Mouse (Mus musculus): ENCODE data around the gene Ift81.

Ift81 gene

GRCm38 (mm10) chr5:122547810-122548209 is 66.5 kb downstream of the Ift81 start:
- no peak for DNase-seq (ENCODE audit: low spot score)

- DNase-seq (ENCODE audit: low spot score): peak; percentile 65
These were observed 67.0 kb downstream of the Ift81 start for GRCm38 (mm10) chr5:122547251-122547714.

GRCm38 (mm10) chr5:122543392-122543791 is 70.9 kb downstream of the Ift81 start:
- no peak for DNase-seq (ENCODE audit: low spot score)

DNA sequence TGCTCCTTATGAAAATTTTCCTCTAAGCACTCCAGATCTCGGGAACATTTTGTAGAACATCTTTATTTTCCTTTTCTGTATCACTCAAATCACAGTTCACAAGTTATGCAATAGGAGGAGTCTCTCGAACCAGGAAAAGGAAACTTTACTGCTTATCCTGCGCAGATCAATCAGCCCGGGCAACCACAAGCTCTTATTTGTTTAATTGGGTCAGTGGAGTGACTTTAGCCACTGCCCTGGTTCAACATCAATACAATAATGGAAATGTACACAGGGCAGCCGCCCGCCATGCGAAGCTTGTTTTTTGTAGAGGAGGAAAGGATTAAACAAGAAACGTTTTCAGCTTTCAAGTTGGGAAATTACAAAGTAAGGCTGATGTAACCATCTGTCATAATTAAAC is 72.4 kb downstream of the Ift81 start:
- peak; percentile 51 for DNase-seq (ENCODE audit: low spot score)

GRCm38 (mm10) chr5:122538077-122538476 is 76.2 kb downstream of the Ift81 start:
- DNase-seq (ENCODE audit: low spot score): no peak

DNA sequence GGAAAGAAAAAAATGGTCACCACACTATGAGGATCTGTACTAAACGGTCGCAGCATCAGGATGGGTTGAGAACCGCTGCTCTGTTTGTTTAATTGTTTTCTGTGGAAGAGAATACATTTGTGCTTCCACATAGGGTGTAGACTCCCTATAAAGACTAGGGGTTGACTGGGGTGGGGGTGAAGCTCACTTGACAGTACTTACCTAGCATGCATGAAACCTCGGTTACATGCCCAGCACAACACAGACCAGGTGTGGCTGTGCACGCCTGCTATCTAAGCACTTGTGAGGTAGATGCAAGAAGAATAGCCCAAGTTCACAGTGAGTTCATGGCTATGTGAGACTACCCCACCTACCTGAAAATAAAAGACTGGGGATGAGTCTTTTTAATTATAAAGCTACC is 76.7 kb downstream of the Ift81 start:
- DNase-seq (ENCODE audit: low spot score): no peak

DNA sequence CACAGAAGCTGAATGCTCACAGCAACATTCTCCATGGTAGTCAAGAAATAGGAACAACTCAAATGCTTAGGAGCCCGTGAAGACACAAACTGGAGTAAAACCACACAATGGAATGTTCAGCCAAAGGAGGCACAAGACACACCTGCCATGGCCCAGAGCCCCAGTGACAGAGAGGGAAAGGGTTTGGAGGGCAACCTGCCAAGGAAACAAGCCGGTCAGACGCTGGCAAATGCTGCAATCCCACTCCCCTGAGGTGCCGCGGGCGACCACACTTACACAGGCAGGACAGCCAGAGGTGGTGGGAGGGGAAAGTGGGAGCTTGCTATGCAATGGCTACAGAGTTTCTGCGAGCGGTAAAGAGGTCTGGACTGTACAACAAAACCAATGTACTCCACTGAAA is 80.4 kb downstream of the Ift81 start:
- no peak for DNase-seq (ENCODE audit: low spot score)

DNA sequence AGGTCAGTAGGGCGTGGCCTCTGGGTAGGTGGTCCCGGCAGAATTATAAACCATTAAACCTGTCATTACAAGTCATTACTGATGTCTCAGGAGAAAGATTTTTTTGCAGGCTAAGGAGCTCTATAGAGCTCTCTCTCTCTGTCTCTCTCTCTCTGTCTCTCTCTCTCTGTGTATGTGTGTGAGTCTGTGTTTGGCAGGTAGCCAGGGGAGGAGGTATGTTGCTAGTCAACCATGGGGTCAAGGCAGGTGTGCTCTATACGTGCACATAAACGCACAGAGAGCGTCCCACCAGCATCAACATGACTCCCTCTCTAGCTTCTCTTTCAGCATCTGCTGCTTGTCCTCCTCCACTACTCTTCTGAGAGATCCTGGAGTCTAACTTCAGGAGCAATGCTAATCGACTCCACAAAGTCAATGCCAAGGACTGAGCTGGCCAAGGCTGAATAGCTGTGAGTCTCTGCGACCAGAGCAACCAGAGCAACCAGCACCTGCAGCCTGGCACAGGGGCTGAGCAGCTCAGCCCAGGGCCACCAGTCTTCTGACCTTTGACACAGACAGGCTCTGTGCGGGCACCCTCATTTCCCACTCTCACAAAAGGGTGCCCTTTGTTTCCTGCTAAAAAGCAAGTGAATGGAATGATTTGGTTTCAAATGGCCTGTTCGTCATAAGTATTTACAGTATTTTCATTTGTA is 84.3 kb downstream of the Ift81 start:
- DNase-seq (ENCODE audit: low spot score): no peak

DNA sequence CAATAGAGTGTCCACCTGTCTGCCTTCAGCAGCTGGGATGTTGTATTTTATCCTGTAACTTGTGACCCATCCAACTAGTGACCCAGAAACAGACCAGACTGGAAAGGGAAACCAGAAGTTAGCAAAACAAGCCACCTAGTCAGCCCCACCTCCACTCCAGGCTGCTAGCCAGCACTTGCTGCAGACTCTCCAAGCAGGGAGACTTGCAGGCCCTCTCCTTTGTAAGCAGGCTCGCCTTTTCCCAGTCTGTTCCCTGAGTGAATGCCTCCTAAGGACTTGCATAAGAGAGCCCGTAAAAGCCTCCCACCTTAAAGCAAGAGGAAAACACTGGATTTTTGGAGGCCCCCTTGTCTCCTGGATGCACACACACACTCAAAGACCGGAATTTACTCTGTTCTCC is 85.0 kb downstream of the Ift81 start:
- peak; percentile 83 for DNase-seq (ENCODE audit: low spot score)

- DNase-seq (ENCODE audit: low spot score): no peak
These were observed 85.7 kb downstream of the Ift81 start for GRCm38 (mm10) chr5:122528591-122528990.

DNA sequence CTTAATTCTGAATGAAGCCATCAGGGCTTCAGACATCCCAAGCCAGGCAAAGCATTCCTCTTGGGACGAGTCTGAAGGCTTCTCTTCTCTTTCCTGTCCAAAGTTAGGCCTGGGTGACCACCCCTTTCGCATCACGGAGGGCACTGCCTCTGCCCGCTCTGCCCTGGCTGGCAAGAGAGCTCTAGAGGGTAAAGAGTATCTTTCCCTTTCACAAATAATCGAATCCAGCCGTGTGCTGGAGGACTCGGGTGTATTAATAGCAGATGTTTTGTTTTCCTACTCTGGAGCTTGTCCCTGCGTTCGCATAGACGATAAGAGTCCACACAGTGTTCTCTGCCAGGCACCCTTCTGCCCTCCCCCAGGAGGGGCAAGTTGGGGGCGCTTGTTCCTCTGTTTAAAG is 86.6 kb downstream of the Ift81 start:
- no peak for DNase-seq (ENCODE audit: low spot score)

DNA sequence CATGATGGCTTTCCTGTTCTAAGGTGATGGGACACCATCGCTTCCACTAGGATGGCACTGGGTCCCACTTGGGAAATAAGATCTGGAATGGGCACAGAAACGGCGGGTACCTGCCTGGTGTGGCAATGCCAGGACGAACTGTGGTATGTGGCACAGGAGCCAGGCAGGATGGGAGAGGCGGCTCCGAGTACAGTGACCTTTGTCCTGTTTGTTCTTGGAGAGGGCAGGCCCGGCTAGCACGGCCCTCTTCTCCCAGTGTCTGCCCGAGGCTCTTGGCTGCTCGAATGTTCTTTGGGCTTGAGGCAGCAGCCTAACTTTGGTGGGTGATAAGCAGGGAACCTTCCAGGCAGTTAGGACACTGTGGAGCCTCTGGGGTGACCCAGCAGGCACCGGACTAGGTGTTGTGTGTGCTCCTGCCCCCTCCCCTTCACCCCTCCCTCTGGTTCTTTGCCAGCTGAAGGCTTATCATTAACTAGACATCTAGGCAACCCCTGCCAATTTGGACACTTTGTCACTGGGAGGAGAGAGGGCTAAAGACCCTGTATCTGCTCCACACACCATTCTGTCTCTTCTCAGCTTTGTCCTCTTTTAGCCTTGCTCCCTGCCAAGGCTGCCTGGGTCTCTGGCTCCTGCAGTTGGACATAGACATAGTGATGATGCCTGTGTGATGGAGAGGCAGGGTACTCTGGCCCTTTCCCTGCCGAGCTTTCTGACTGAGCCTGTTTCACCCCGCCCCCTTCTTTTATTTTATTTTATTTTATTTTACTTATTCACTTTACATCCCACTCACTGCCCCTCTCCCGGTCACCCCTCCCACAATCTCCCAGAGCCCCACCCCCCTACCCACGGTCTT is 87.2 kb downstream of the Ift81 start:
- peak; percentile 65 for DNase-seq (ENCODE audit: low spot score)

DNA sequence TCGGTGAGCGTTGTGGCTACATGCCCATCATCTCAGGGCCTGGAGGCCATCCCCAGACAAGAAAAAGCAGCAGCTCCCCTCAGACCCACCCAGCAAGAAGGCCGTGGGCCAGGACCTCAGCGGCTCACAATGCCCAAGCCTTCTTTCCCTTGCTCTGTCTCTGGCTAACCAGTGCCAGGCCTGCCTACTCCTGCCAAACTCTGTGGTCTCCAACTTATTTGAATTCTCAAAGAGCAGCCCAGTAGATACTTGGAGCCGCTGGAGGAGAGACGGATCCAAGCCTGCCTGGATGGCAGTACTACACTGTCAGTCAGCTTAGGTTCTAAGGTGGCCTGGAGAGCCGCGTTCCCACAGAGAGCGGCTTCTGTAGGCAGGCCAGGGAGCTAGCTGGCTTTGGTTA is 87.9 kb downstream of the Ift81 start:
- no peak for DNase-seq (ENCODE audit: low spot score)

GRCm38 (mm10) chr5:122525238-122525931 is 88.9 kb downstream of the Ift81 start:
- no peak for DNase-seq (ENCODE audit: low spot score)

DNA sequence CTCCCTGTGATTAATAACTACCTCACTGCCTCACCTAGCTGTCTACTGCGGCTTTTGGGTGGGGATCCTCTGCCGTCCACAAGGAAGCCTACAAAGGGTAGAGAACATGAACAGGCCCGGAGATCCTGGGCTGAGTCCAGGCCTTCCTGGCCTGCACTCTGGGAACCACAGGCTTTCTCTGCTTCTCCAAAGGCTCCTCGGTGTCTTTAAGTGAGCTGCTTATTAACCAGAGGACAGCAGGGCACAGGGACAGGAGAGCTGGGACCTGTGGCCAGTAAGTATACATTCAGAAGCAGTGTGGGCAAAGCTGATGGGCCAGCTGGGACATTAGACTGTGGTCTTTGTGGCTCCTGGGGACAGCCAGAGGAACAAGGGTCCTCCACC is 89.5 kb downstream of the Ift81 start:
- peak; percentile 57 for DNase-seq (ENCODE audit: low spot score)

- DNase-seq (ENCODE audit: low spot score): no peak
These were observed 90.1 kb downstream of the Ift81 start for GRCm38 (mm10) chr5:122524244-122524643.

DNA sequence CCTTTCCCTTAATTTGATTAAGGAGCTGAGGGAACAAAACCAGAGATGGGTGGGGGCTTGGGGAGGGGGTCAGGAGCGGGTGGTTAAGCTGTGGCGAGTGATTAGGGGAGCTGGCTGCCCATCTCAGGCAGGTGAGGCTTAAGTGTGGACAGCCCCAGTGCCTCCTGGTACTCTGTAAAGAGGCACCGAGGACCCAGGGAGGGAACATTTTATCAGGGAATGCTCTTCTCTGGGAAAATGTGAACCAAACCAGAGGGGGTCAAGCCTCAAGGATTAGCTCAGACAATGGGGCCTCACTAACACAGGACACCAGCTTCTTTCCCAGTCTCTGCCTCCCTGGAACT is 93.2 kb downstream of the Ift81 start:
- no peak for DNase-seq (ENCODE audit: low spot score)

GRCm38 (mm10) chr5:122520254-122521129 is 93.8 kb downstream of the Ift81 start:
- no peak for DNase-seq (ENCODE audit: low spot score)

DNA sequence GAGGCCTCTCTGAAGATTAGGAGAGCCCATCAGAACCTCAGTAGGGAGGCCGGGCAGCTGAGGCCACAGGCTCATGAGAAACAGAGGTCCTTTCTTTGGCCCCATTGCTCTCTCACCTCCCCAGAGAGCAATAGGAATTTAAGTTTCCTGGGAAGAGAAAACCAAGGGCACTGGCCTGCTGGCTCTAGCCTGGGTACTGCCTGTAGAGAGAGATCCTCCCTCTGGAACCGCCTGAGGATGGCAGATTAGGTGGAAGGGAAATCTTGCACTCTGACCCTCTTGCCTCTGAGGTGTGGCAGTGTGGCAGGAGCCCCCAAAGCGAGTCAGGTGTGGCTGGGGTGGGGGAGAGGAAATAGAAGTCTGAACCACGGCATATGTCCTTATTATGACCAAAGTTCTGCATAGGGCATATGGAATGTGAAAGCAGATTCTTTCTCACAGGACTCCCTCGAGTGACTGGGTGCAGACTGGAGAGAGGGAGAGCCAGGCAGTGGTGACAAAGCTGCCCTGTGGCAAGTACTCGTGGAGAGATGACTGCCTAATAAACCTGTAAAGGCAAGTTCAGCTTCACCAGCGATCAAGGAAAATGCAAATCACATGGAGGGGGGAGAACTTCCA is 95.2 kb downstream of the Ift81 start:
- DNase-seq (ENCODE audit: low spot score): no peak

GRCm38 (mm10) chr5:122518247-122518646 is 96.1 kb downstream of the Ift81 start:
- DNase-seq (ENCODE audit: low spot score): no peak

DNA sequence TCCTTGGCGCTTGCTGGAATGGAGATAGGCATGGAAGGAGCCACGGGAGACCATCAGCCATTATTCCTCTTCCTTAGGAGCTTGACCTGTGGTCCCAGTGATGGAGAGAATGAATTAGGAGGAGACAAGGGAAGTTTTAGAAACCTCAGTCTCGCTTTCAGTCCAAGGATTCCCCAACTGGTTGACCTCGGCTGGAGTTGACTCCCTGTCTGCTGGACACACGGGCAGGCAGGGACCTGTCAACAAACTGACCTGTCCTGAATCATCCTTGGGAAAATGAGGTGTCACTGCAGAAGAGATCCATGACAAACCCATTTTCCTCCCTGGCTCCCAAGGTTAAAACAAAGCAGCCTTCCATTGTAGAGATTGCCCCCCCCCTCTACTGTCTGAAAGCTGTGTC is 97.4 kb downstream of the Ift81 start:
- no peak for DNase-seq (ENCODE audit: low spot score)
